Mouse (Mus musculus): ENCODE measurements around the gene Cux2.

GRCm38 (mm10) chr5:121949050-121949443 lies 100.9 kb downstream of the Cux2 start:
- no peak for TF ChIP-seq CTCF (IDR thresholded peaks at IDR 0.05; ENCODE audit: low read depth, low read length)
- no peak for TF ChIP-seq POLR2A (IDR thresholded peaks at IDR 0.05; ENCODE audit: borderline replicate concordance, low read depth, low read length)

All from bone marrow macrophage, adult 2 months (primary cell).